Mouse (Mus musculus): Measurements from ENCODE around the gene Ess2. TPM values are rescaled to one million over a fixed set of nuclear protein-coding genes. Genes with fewer than 3 reads are reported as not detected.
A peak's percentile ranks its signal among the peaks of the same experiment; 100 is the strongest.
"Not testable (repeated sequence)": the region's sequence is repeated elsewhere in the genome, so short reads cannot be mapped to it uniquely, and the experiment has no call there.

Gene Ess2
- 39.7 and 52.4 TPM in 2 replicates for total RNA-seq (2017)

- peak; percentile 96 for ATAC-seq (ENCODE audit: extremely low read depth, insufficient number of reproducible peaks, low FRiP score, poor library complexity, severe bottlenecking)
These were observed at the start of gene Ess2 for GRCm38 (mm10) chr16:17911052-17911595. Gene Ess2 (minus strand): TSS chr16:17911348.

- not testable (repeated sequence) for ATAC-seq (ENCODE audit: extremely low read depth, insufficient number of reproducible peaks, low FRiP score, poor library complexity, severe bottlenecking)
These were observed 45.0 kb upstream of the Ess2 start for GRCm38 (mm10) chr16:17956052-17956638.

- no peak for ATAC-seq (ENCODE audit: extremely low read depth, insufficient number of reproducible peaks, low FRiP score, poor library complexity, severe bottlenecking)
These were observed 40.5 kb upstream of the Ess2 start for GRCm38 (mm10) chr16:17951618-17952017.

- no peak for ATAC-seq (ENCODE audit: extremely low read depth, insufficient number of reproducible peaks, low FRiP score, poor library complexity, severe bottlenecking)
These were observed 38.9 kb upstream of the Ess2 start for GRCm38 (mm10) chr16:17950068-17950467.

- no peak for ATAC-seq (ENCODE audit: extremely low read depth, insufficient number of reproducible peaks, low FRiP score, poor library complexity, severe bottlenecking)
These were observed 38.3 kb upstream of the Ess2 start for GRCm38 (mm10) chr16:17949421-17949877.

- ATAC-seq (ENCODE audit: extremely low read depth, insufficient number of reproducible peaks, low FRiP score, poor library complexity, severe bottlenecking), result no peak
These were observed 34.1 kb upstream of the Ess2 start for GRCm38 (mm10) chr16:17945081-17945831.

GRCm38 (mm10) chr16:17943466-17943865, 32.3 kb upstream of the Ess2 start:
- ATAC-seq (ENCODE audit: extremely low read depth, insufficient number of reproducible peaks, low FRiP score, poor library complexity, severe bottlenecking), result no peak

GRCm38 (mm10) chr16:17939255-17939751, 28.2 kb upstream of the Ess2 start:
- ATAC-seq (ENCODE audit: extremely low read depth, insufficient number of reproducible peaks, low FRiP score, poor library complexity, severe bottlenecking), result no peak

- ATAC-seq (ENCODE audit: extremely low read depth, insufficient number of reproducible peaks, low FRiP score, poor library complexity, severe bottlenecking), result peak; percentile 88
These were observed 27.7 kb upstream of the Ess2 start for GRCm38 (mm10) chr16:17938821-17939220.

GRCm38 (mm10) chr16:17938187-17938586, 27.0 kb upstream of the Ess2 start:
- ATAC-seq (ENCODE audit: extremely low read depth, insufficient number of reproducible peaks, low FRiP score, poor library complexity, severe bottlenecking), result no peak

- no peak for ATAC-seq (ENCODE audit: extremely low read depth, insufficient number of reproducible peaks, low FRiP score, poor library complexity, severe bottlenecking)
These were observed 25.6 kb upstream of the Ess2 start for GRCm38 (mm10) chr16:17936776-17937175.

- ATAC-seq (ENCODE audit: extremely low read depth, insufficient number of reproducible peaks, low FRiP score, poor library complexity, severe bottlenecking), result no peak
These were observed 23.3 kb upstream of the Ess2 start for GRCm38 (mm10) chr16:17934445-17934910.

- no peak for ATAC-seq (ENCODE audit: extremely low read depth, insufficient number of reproducible peaks, low FRiP score, poor library complexity, severe bottlenecking)
These were observed 22.7 kb upstream of the Ess2 start for GRCm38 (mm10) chr16:17933594-17934444.

GRCm38 (mm10) chr16:17931906-17932460, 20.8 kb upstream of the Ess2 start:
- ATAC-seq (ENCODE audit: extremely low read depth, insufficient number of reproducible peaks, low FRiP score, poor library complexity, severe bottlenecking), result no peak

GRCm38 (mm10) chr16:17929631-17930030, 18.5 kb upstream of the Ess2 start:
- no peak for ATAC-seq (ENCODE audit: extremely low read depth, insufficient number of reproducible peaks, low FRiP score, poor library complexity, severe bottlenecking)

- ATAC-seq (ENCODE audit: extremely low read depth, insufficient number of reproducible peaks, low FRiP score, poor library complexity, severe bottlenecking), result no peak
These were observed 18.1 kb upstream of the Ess2 start for GRCm38 (mm10) chr16:17929211-17929610.

GRCm38 (mm10) chr16:17928627-17929104, 17.5 kb upstream of the Ess2 start:
- ATAC-seq (ENCODE audit: extremely low read depth, insufficient number of reproducible peaks, low FRiP score, poor library complexity, severe bottlenecking), result peak; percentile 83

- ATAC-seq (ENCODE audit: extremely low read depth, insufficient number of reproducible peaks, low FRiP score, poor library complexity, severe bottlenecking), result no peak
These were observed 17.0 kb upstream of the Ess2 start, which contains the start of gene Slc25a1 for GRCm38 (mm10) chr16:17928087-17928580. Gene Slc25a1 (minus strand): TSS chr16:17928219.
